Mouse (Mus musculus) fat pad, adult 2 months (tissue): ENCODE results near the gene Cnot10.

Source experiments
- DNase-seq: peaks from one replicate; pipeline ENCODE4 v3.0.0-alpha.2; 2011; ENCODE audit warnings: low read depth, low spot score; ENCODE audit errors: extremely low read depth

The Cnot10 gene

DNA sequence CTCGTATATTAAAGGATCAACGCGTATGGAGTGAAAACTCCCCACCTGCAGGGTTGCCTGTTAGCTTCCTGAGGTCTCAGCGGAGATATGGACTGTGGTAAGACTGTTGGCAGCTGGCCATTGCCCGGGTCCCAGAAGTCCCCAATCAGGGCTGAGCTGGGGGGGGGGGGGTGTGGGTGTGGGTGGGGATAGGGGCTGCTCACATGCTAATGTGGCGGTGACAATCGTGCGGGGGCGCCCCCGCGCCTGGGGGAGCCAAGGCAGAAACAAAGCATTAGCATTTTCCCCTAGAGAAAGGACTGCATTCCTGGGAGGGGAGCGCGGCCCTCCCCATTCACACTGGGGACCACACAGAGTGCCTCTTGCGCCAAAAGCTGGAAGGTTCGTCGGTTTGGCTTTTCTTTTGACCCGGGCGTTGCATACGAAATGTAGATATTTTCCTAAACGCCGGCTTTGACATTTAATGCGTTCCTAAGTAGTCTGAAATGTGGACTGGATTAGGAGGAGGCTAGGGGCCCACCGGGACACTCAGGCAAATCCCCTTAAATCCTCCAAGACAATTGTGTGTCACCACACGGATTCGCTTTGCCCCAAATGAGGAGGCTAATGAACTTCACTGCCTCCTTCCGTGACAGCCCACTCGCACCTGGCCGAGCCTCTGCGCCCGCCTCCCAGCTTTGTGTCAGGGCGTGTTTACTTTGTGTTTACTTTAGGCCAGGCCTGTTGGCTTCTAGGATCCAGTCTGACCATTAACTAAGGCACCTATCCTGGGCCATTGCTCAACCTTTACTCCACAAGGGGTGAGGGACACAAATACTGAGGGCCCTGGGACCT, 55.6 kb downstream of the Cnot10 start:
- DNase-seq: no peak

DNA sequence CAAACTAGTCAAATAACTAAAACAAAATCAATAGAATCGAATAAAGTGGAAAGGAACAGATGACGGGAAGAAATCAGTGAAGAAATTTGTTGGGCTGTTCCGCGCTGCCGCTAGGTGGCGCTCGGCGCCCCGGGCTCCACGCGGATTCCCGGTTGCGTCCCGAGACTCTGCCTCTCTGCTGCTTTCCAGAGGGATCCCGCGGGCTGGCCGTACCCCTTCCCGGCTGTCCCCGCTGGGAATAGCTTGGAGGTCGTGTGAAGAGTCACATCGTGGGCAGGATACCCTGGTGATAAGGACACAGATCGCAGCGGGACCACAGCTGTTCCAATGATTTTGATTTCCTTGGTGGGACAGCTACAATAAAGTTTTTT, 56.2 kb downstream of the Cnot10 start:
- DNase-seq: no peak

DNA sequence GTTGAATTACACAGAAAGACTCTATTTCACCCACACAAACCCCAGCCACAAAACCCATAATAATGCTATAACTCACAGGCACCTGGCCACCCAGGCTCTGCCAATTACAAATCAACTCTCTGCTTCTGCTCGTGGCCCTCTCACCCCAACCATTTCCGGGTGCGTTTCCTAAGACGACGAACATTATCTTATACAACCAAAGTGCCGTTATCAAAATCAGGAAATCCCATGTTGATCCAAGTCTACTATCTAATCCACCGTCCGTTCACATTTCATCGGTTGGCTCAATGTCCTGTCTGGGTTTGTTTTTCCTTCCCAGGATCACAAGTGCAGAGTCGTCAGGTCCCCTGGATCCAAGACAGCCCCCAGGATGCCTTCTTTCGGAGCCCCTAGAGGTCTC, 61.3 kb downstream of the Cnot10 start:
- no peak for DNase-seq

DNA sequence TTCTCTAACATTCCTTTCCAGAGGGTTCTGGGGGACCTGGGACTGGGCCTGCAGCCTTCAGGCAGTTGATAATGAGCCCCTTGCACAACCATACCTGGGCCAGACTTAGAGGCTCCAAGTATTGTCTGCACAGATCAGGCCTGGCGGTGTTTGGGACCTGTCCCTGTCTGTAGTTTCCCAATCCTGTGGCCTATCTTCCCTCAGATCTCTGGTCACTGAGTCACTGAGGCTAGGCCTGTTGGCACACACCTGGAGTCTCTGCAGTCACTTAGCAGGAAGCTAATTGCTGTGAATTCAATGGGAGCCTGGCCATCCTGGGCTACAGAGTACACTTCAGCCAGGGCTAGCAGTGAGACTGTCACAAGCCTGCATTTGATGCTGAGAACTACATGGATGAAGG, 64.0 kb downstream of the Cnot10 start:
- DNase-seq: peak; percentile 80

DNA sequence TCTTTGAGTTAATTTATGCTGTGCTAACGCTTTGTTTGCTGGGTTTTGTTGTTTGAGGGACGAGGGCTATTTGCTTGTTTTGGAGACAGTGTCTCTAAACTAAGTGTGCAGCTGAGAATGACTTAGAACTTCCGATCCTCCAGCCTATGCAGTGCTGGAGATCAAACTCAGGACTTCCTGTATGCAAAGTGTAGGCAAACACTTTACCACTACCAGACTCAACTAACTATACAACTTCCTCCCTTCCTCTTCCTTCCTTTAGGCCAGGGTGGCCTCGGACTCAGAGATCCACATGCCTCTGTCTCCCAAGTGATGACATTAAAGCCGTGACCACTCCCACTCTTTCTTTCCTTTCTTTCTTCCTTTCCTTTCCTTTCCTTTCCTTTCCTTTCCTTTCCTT, 66.5 kb downstream of the Cnot10 start:
- no peak for DNase-seq

DNA sequence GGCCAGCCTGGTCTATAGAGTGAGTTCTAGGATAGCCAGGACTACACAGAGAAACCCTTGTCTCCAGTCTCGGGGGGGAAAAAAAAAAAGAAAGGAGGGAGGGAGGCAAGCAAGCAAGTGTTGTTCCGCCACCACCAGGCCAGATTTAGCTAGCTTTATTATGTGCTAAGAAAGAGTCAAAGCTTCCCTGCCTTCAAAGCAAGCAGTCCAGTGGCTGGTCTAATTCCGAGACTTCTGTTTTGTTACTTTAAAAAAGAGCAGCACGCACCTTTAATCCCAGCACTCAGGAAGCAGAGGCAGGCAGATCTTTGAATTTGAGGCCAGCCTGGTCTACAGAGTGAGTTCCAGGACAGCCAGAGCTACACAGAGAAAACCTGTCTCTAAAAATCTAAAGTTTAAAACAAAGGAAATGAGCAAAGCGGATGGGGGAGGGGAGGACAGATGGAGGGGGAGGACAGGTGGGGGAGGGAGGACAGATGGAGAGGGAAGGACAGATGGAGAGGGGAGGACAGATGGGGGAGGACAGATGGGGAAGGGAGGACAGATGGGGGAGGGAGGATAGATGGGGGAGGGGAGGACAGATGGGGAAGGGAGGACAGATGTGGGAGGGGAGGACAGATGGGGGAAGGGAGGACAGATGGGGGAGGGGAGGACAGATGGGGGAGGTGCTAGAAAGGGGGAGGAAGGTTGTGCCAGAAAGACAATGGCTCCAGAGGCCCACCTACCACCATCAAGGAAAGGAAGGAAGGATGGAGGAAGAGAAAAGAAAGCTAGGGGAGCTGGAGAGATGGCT, 71.1 kb downstream of the Cnot10 start:
- DNase-seq: no peak

DNA sequence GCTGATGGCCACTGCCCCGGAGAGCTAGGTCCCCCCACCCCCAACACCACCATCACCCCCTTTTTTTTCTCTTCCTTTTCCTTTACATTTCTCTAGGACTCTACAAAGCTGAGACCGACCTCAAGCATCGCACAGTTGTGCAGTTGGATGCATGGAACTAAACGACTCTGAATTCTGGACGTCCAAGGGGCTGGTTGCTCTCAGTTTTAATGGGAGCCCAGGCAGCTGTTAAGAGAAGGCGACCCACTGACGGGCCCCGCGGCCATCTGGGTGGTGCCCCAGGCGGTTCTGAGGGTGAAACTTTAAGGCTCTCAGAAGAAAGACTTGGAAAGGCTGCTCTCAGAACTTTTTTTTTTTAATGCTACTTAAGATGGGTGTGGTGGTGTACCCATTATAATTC, 75.3 kb downstream of the Cnot10 start:
- no peak for DNase-seq

DNA sequence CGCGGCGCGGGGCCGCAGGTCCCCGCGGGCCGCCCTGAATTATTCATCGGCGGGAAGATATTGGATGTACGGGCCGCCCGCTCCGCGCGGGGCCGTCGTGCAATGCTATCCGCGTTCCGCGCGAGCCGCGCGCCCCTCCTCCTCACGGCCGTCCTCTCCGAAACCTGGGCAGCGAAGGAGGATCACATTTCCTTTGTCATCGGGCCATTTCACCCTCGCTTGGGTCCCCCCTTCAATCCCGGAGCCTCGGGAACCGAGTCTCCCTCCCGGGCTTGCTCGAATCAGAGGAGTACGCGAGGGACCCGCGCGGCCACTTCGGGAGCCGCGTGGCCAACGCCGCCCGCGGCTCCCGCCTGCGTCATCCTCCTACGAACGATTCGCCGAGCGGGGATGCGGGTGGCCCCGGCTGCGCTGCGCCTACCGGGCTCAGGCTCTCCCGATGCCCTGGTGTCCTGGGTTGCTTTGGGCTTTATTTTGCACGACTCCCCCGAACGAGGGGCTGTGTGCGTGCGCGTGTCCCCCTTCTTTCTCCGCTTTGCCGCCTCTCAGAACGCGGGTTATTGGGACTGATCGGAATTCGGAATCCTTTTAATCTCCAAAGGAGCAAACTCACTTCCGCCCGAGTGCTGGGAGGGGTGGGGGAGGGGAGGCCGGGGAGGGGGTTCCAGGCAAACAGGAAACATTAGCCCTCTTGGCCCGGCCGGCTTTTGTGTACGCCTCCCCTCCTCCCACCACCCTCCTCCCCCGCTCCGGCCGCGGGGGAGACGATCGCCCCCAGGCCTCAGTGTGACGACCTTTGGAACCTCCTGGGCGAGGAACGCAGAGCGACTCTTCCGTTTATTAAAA, 76.0 kb downstream of the Cnot10 start, which contains the start of gene Trim71:
Gene Trim71, minus strand, starts transcription at position 609 of the 846 bp plus-strand sequence.
- no peak for DNase-seq

DNA sequence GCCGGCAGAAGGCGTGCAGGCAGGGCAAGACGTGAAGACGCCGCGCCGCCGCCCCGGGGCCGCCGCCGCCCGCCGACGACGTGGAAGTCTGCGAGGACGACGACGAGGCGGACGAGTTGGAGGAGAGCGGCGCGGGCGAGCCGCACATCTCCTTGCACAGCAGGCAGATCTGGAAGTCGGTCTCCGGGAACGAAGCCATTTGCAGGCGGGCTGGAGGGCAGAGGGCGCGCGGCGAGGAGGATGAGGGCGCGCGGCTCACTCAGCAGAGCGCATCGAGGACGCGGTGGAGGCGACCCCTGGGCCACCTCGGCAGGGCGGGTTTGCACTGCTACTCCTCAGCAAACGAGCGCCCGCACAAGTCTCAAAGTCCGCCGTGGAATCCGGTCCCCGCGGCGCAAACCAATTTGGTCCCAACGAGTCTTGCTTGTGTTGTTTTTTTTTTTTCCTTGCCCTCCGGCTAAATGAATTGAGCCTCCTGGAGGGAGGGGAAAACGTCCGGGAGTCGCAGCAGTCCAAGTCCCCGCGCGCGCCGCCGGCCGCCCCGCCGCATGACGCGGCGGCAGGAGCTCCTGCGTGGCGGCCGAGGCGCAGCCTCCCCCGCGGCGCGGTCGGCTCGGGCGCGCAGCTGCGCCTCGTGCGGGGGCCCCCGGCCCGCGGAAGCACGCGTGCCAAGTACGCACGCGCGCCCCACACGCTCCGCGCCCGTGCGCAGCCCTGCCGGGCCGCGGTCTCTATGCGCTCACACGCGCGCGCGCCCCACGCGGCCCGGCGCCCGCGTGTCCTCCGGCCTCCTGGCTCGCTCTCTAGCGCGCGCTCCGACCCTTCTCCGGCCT, 76.8 kb downstream of the Cnot10 start:
- DNase-seq: no peak

DNA sequence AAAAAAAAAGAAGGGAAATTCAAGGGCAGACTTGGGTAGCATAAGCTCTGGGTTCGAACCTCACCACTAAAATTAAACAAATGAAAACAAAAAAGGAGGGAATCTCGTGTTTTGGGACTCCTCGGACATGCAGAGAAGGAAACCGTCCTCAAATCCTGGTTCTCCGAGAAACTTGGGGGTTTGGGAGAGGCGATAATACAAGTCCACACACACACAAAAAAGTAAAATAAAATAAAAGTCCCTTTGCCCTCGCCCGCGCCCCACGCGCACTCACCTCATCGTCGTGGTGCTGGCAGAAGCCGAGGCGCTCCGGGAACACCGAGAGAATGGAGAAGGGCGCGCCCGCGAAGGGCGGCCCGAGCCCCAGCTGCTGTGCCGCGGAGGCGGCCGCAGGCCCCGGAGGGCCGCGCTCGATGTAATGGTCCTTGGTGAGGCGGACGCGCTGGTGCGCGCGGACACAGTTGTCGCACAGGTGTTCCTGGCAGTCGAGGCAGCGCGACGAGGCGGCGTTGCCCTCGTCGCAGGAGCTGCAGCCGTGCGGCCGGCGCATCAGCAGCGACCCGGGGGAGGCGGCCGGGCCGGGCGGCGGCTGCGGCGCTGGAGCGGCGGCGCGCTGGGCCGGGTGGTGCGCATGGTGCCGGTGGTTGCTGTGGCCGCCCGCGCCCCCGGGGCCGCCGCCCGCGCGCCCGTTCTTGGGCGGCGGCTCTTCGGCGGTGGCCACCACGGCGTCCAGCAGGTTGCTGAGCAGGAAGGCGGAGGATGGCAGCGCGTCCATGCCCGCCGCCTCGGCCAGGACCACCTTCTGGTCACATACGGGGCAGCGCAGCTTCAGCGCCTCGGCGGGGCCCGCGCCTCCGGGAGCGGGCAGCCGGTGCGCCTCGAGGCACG, 77.7 kb downstream of the Cnot10 start:
- DNase-seq: no peak

DNA sequence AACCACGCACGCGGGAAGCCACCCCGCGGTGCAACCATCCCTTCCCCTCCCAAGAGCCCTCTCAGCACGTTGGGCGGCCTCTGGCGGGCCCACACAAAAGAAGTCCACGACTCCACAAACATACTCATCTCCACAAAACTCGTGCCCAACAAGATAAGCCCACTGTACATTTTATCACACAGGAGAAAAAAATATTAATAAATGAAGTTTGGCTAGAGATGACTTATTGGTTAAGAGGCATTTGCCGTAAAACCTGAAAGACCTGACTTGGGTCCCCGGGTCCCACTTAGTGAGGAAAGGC, 78.4 kb downstream of the Cnot10 start:
- DNase-seq: no peak

DNA sequence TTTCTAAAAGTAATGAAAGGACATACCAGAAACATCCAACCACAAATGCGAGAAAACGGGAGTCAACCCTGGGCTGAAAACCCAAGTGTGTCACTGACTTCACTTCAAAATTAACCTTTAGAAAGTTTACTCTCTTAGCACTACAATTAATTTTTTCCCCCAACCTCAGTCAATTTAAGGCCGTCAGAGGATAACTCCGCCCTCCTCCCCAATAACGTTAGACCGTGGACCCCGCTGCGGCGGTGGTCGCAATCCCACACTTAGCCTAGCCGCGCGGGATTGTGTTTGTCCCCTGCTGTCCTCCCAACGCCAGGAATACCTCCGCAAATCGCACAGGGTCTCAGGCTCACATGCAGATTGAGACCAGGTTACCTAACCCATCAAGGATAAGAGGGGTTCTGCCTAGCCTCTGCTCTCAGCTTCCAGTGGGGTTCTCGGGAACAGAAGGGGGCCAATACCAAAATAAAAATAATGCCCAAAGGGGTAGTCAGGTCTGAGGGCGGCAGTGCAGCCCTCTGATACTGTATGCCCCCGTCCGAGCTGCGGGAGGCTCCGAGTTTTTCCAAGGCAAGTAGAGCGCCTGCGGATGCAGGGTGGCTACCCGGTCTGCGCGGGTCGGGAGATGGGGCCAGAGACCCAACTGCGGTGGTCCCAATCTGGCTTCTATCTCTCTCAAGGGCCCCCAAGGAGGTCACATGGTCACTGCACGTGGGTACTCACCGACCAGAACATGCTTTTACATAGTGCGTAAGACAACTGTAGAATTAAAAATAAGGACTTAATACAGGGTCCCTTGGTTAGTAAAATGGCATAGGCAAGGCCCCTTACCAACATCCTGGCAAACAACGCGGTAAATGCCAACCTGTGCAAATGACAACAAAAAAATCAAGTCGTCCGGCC, 79.0 kb downstream of the Cnot10 start:
- no peak for DNase-seq

DNA sequence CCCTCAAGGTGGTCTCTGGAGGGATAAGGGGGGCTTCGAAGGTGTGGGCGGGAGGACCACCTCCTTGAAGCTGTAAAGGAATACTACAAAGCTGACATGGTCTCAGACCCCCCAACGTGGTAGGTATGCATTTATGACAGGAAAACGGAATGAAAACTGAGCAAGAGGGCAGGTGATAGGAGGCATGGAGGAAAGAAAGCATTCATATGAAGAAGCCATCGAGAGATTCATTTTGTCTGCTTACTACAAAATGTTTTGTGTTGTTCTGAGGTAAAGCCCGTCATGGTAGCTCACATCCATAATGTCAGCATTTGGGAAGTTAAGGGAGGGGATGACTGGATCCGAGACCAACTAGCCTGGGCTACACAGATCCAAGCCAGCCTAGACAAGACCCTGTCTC, 79.8 kb downstream of the Cnot10 start:
- no peak for DNase-seq

DNA sequence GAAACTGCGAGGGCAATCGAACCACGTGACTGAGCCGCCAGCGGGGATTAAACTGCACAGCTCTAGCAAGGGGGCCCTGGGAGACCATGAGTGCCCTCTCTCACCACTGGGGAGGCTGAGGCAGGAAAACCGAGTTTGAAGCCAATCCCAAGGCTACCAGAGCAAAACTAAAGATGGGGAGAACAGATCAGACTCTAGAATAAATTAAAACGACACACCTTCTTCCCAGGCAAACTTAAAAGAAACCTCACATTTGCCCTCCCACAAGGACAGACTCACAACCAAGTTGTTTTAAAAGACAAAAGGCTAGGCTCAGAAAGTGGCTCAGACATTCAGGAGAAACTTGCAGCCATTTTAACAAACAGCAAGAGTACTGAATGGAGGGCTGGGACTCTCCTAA, 82.9 kb downstream of the Cnot10 start:
- no peak for DNase-seq

DNA sequence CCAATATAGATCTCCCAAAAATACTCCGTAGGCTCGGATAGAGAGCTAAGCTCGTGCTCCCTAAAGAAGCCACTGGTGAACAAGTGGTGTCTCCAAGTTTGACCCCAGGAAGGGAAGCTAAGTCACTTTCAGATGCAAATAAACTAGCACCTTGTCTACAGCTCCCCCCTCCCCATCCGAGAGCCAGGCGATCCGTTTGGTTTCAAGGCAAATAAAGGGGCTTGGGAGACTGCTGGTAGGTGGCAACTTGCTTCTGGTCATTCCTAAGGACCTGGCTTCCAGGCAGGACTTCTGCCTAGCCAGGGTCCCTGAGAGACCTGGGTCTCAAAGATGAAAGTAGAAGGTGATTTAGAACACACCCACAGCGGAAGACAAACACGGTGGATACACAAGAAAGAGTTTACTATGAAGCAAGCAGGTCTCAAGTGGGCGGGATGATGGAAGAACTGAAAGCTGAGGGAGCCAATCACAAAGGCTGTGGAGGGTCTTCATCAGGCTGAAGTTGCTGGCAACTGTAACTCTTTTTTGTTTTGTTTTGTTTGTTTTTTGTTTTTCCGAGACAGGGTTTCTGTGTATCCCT, 83.6 kb downstream of the Cnot10 start:
- DNase-seq: no peak

DNA sequence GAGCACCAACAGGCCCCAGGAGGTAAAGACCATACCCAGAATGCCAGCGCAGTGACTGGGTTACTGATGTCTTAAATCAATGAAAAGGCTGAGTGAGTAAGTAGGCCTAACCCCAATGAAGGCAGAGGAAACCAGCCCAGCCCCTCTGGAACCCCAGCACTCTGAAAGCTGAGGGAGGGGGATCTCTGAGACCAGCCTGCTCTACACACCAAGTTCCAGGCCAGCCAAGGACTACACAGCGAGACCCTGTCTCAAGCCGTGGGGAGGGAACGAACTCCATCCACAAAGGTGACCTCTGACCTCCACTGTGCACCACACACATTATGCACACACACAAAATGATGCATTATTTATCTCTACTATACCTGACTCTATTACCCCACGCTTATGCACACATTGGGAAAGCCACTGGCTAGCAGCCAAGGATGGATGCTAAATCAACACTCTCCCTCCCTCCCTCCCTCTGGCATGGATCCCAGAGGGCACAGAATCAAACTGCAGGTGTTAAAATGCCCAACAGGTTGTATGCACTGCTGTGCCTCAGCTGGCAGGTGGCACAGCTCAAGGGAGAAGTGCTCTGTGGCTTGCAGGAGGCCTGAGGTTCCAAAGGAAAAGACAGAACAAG, 85.5 kb downstream of the Cnot10 start:
- DNase-seq: peak; percentile 36

DNA sequence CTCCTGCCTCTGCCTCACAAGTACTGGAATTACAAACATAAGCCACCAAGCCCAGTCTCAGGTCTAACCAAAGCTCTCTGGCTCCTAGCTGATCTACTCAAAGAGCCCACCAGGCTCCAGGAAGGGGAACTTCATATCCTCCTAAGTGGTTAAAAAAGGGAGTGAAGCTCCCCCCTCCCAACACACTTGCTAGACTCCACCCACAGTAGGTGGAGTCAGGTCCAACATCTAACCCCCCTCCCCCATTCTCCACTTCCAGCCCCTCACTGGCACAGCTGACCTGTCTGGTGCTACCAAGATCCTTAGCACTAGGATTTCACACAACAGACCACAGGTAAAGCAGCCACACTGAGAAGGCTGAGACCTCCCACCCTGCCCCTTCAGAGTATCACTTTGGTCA, 86.2 kb downstream of the Cnot10 start:
- no peak for DNase-seq

DNA sequence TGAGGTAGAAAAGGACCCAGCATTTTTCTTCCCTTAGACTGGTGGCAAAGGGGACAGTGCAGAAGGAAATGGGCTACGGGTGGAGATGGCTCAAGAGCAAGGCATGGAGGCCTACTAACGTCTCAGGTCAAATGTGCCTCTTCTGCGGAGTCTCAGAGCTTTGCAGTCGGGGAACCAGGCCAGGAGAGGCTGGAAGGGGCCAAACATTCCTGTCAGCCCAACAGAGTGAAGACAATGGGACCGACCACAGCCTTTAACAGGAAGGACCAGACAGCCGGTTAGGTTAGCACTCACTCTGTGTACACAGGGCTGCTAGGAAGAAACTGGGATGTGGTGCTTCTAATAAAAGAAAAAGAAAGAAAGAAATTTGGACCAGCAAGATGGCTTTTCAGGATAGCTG, 90.0 kb downstream of the Cnot10 start:
- DNase-seq: no peak
